Mouse (Mus musculus): Measurements from ENCODE around the gene Ankrd24. TPM values are rescaled to one million over a fixed set of nuclear protein-coding genes. Genes with fewer than 3 reads are reported as not detected.
A peak's percentile ranks its signal among the peaks of the same experiment; 100 is the strongest.
"Not testable (repeated sequence)": the region's sequence is repeated elsewhere in the genome, so short reads cannot be mapped to it uniquely, and the experiment has no call there.

Gene Ankrd24
- total RNA-seq, 2 experiments from 2014 or later = 1.1 TPM; not detected in 1

DNA sequence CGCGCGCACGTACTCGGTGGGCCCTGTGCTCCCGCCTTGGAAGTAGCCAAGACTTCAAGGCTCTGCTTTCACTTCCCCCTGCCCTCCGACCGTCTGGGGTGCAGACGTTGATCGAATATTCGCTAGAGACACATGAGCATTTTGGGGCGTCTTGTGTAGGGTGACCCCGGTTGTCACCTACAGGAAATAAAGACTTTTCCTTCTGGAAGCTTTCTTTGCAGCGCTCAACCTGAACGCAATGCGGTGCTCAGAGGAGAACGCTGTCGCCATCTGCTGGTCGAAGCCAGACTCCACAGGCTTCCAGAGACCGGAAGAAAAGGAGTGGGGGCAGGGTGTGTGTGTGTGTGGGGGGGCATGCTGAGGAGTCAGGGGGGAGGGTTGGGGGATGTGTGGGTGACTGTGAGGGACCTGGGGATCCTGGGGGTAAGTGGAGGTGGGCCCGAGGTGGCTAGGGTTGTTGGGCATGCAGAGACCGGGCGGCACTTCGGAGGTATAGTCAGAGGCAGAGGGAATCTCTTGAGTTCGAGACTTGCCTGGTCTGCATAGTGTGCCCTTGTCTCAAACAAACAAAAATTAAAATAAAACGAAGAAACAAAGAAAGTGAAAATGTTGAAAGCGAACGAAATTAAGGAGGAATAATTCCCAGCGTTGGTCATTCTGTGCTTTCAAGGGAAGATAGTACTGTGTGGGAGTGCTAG lies 23.2 kb upstream of the Ankrd24 start:
- ATAC-seq (replicated peaks; ENCODE audit: low FRiP score, poor library complexity, severe bottlenecking) = peak; percentile 69

DNA sequence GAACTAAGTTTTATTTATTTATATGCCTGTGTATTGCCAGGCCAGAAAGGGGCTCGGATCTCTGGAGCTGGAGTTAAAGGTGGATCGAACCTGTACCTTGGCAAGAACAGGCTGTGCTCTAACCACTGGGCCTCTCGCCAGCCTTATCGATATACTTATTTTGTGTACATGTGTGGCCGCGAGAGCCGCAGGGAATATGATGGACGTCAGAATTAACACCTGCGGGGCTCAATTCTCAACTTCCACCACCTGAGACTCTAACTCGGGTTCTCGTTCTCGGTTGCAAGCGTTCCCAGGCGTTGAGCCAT lies 22.7 kb upstream of the Ankrd24 start:
- ATAC-seq (replicated peaks; ENCODE audit: low FRiP score, poor library complexity, severe bottlenecking) = no peak

DNA sequence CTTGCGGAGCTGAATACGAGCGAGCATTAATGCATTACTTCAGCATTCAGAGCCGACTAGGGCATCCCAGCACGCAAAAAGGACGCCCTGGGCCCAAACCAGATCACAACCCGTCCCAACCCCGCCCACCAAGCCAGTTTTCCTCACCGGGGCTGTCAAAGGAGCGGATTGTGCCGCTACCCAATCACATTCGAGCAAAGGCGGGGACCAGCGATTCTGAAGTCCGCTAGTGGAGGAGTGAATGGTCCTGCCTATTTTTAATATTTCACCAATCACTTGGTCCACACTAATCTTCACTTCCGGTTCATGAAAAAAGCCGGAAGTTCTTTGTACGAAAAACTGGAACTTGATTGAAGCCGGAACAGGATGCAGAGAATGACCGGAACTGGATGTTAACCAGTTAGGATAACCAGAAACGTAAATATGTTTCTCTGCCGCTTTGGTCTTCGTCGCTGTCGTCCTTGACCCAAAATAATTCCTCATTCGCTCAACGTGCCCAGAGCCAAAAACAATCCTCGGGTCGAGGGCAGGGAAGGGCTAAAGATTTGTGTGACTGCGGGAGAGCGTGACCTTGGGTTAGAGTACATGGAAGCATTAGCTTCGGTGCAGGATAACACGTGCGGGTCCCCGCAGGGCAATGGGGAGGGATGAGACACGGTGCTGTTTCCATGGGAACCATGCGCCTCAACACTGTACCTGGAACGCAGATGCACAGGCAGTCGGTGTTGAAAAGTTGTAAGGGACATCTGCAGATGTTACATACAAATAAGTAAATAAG lies 22.2 kb upstream of the Ankrd24 start, which contains the start of gene BC025920:
Gene BC025920 (plus strand): TSS at position 297 of the 778 bp plus-strand sequence.
- peak; percentile 94 for ATAC-seq (replicated peaks; ENCODE audit: low FRiP score, poor library complexity, severe bottlenecking)

DNA sequence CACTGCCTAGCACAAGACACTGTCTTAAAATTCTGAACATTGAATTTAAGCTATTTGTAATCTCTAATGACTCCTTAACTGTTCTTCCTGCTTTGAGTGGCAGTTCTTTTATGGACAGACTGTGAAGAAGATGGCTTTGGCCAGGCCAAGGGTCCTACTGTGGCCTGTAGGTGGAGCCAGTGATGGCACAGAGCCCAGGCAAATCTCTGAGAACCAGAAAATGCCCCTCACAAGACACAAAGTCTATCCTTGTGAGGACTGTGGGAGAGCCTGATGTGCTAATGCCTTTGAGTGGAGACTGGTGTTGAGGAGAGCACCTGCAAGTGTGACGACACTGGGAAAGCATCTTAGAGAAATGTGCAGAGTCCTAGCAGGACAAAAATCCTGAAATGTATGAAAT lies 20.0 kb upstream of the Ankrd24 start:
- no peak for ATAC-seq (replicated peaks; ENCODE audit: low FRiP score, poor library complexity, severe bottlenecking)

DNA sequence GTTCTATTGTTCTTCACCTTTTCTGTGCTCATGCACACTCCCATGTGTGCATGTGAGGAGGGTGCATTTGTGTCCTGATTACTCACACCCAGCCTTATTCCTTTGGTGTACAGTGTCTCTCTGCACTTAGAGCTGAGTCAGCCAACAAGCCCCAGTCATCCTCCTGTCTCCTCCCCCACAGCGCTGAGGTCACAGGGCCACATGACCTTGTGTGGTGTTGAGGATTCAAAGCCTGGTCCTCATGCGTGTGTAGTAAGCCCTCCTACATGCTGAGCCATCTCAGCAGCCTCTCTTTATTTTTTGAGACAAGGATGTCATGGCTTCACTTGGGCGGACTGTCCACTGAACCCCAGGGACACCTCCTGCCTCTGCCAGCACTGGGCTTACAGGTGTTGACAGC lies 15.6 kb upstream of the Ankrd24 start:
- no peak for ATAC-seq (replicated peaks; ENCODE audit: low FRiP score, poor library complexity, severe bottlenecking)

DNA sequence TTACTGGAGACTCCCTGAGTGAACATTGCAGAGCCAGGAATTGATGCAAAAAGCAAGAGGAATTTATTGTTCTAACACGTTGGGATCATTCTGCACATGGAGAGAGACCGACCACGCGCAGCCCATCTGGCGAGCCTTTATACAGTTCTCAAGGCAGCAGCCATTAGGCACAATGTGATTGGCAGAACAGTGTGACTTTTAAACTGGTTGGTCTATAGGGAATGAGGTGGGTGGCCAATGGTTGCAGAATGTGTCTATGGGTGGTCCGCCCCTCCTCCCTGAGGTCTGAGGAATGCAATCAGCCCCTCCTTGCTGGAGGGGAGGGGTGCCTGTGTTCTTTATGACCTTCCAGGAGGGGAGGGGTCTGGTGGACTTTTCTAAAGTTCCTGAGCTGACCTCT lies 12.9 kb upstream of the Ankrd24 start:
- ATAC-seq (replicated peaks; ENCODE audit: low FRiP score, poor library complexity, severe bottlenecking) = no peak

DNA sequence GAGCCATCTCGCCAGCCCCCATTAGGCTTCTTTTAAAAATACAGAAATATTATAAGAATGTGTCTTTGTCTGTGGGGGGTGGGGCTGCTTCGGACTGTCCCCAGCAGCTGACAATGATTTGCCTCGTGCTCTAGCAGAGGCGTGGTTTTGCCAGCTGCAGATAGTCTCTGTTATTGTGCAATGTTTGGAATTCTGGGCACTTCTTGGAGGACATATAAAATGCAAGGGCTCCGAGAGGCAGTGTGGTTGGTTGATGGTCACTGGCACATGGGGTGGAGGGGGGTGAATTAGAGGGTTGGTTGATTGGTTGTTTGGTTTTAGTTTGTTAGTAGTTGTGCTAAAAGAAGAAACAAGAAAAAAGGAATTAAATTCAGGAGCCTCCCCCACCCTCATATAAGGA lies 8.4 kb upstream of the Ankrd24 start:
- no peak for ATAC-seq (replicated peaks; ENCODE audit: low FRiP score, poor library complexity, severe bottlenecking)

DNA sequence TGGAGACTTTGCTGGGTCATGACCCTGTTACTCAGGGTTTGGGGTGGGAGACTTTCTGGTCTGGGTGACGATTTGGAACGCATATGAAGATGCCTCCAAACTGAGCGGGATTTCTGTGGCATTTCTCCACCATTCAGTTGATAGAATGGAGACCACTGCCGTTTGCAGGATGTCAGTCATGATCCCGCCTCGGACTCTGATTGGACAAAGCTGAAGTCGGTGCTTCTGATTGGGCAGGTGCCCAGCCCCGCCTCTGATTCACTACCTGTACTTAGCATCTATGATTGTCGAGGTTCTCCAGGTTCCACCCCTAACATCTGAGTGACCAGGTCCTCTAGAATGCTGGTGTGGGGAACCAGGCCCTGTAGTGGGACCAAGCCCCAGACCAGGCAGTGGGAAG lies 7.6 kb upstream of the Ankrd24 start:
- ATAC-seq (replicated peaks; ENCODE audit: low FRiP score, poor library complexity, severe bottlenecking) = no peak

DNA sequence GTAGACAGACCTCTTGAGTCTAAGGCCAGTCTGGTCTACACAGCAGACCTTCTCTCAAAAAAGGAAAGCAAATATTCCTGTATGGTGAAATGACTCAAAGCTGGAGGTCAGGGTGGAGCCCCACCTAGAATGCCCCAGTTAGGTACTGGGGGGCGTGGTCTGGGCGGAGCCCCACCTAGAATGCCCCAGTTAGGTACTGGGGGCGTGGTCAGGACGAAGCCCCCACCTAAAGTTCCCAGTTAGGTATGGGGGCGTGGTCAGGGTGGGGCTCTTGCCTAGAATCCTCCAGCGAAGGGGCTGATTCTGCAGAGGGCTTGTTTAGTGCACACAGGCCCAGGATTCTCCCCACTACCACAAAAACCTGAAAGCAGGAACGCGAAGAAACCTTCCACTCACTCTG lies 4.9 kb upstream of the Ankrd24 start:
- ATAC-seq (replicated peaks; ENCODE audit: low FRiP score, poor library complexity, severe bottlenecking) = no peak

DNA sequence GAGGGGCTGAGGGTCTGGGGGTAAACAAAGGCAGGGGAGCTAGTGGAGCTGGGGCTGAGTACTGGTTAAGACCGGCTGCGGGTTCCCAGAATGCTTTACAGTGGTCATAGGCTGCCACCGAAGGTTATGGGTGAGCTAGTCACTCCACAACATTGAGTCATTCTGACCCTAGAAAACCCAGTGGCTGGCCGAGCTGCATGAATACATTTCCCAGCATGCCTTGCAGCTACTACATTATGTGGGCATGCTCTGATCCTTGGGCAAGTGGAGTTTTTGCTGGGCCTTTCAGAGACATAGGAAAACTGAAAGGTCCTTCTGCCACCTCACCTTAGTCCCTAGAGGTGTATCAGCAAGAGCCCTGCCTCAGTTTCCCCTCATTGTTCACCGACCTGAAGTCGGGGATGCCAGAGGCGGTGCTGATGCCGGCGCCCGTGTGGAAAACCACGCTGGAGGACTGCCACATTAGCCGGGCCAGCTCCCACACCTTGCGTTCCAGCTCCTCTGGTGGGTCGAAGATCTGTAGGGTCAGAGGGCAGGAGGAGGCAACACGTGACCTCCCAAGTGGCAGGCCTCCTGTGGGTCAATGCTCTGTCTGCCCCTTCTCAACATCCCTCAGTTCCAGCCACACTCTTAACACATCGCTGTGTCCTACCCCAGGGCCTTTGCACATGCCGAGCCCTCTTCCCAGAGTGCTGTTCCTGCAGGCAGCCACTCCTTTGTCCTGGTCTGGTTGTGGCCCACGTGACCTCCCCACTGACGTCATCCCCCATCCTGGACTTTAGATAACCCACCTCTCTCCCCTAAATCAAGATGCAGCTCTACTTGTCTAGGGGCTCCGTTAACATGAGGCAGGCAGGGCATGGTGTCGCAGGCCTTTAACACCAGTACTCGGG lies 2.0 kb upstream of the Ankrd24 start:
- no peak for ATAC-seq (replicated peaks; ENCODE audit: low FRiP score, poor library complexity, severe bottlenecking)

DNA sequence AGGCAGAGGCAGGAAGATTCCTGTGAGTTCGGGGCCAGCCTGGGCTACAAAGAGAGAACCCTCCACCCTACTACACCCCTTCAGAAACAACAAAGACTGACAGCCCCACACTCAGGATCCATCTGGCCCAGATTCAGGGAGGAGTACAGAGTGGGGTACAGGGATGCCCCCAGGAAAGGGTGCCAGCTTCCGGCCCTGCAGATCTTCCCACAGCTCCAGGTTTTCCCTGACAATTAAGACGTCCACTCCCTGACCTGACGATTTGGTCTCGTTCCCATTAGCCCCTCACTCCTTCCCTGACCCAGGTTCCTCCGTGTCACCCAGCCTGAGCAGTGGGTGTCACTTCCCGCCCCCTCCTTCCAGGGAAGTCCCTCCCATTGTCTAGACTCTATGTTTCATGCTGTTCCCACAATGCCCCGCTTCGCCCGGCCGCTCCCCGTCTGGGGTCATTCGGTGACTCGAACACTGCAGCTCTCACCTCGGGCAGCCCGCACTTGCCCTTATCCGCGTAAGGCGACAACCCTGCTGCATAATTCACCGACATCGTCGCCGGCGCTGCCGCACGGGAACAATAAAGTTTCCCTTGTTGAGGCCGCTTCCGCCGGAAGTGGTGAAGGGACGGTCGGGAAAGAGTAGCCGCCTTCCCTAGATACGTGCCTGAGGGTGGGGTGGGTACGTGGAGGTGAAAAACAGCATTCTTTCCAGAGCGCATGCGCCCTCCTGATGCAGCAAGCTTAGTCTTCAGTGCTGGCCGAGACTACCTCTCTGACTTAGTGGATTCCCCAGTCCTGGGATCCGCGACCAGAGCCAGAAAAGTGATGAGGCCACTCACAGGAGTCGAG lies 1.1 kb upstream of the Ankrd24 start, which contains the start of gene Sirt6:
Gene Sirt6 (minus strand): TSS at position 804 of the 842 bp plus-strand sequence.
- peak; percentile 91 for ATAC-seq (replicated peaks; ENCODE audit: low FRiP score, poor library complexity, severe bottlenecking)

DNA sequence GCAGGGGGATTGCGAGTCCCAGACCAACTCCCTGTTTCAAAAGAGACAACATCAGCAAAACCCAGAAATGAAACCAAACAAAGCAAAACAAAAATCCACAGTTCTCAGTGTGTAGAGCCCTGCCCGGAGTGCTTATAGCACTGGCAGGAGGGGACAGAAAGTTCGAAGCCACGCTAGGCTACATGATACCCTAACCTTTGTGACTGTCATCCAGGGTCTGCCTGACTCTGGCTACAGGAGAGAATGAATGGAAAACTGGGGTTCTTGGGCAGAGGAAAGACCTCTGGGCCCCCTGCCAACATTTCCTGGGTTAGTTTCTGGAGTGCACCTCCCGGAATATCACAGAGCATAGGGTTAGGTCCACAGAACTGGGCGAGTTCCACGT lies 512 bp upstream of the Ankrd24 start:
- peak; percentile 33 for ATAC-seq (replicated peaks; ENCODE audit: low FRiP score, poor library complexity, severe bottlenecking)

DNA sequence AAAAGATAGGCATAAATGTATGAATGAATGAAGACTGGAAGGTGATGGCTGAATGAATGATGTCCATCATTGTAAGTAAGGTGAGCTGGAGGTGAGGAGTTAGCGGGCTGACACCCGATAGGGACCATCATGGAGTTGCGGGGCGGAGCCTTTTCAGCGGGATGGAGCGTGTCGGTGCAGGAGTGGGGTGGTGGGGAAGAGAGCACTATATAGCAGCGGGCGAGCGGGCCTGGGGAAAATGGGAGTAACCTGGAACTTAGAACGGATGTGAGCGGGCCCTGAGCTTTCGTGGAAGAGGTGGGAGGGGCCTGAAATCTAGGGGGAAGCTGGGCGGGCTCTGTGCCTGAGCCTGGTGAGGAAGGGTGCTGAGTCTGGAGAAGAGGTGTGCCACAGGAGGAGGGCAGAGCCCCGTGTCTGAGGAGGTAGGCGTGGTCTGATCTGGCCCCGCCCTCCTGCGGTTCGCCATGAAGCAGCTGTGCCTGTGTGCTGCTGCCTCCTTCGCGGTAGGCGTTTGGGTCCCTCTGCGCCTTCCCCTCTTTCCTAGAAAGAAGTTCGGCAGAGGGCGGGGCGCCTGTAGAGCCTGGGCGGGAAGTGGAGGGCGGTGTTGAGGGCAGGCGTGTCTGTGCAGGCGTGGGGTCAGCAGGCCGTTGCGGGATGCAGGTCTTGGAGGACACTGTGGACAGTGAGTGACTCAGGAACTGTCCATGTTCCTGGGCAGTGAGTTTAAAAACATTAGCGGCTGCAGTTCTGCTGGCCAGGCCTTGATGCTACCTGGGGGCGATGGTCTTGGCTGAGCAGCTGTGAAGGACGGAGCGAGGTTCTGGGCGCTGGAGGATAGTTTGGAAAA lies 5.1 kb downstream of the Ankrd24 start:
- peak; percentile 87 for ATAC-seq (replicated peaks; ENCODE audit: low FRiP score, poor library complexity, severe bottlenecking)

DNA sequence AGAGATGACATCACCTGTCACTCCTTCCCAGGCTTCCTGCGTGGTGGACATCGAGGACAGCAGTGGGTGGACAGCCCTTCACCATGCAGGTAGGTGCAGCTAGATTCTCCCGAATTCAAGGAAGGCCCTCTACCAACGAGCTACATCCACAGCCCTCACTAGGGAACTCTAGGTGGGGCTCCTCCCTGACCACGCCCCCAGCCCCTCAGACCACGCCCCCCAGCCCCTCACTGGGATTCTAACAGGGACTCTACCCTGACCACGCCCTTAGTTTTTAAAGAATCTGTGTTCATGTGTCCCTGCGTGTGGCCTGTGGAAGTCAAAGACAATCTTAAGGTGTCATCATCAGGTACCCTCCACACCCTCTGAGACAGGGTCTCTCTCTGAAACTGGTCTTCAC lies 8.0 kb downstream of the Ankrd24 start:
- ATAC-seq (replicated peaks; ENCODE audit: low FRiP score, poor library complexity, severe bottlenecking) = no peak

DNA sequence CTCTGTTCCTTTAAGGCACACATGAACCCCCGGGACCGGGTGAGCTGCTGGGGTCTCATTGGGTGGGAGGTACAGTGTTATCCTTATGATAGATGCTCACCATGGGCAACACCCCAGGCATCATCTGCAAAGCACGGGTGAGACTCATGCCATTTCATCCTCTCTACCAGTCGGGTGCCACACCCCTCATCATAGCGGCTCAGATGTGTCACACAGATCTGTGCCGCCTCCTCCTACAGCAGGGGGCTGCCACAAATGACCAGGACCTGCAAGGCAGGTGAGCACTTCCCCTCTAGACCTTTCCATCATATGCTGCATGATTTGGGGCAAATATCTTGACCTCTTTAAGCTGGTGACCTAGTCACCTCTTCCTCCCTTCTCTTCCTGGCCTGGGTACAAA lies 9.8 kb downstream of the Ankrd24 start:
- no peak for ATAC-seq (replicated peaks; ENCODE audit: low FRiP score, poor library complexity, severe bottlenecking)

DNA sequence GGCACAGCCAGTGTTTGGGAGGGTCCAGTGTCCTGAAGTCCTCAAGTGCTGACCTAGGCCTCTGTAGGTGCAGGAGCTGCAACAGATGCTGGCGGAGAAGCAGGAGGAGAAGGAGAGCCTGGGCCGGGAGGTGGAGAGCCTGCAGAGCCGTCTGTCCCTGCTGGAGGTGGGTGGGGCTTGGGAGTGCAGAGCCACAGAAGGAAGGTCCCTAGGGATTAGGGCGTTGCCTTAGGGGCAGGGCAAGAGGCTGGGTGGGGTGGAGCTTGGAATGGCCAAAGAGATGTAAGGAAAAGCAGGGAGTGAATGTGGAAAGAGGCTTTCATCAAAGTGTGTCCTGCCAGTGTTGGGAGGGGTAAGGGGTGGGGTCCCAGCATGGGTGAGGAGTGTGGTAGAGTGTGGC lies 12.5 kb downstream of the Ankrd24 start:
- not testable (repeated sequence) for ATAC-seq (replicated peaks; ENCODE audit: low FRiP score, poor library complexity, severe bottlenecking)

DNA sequence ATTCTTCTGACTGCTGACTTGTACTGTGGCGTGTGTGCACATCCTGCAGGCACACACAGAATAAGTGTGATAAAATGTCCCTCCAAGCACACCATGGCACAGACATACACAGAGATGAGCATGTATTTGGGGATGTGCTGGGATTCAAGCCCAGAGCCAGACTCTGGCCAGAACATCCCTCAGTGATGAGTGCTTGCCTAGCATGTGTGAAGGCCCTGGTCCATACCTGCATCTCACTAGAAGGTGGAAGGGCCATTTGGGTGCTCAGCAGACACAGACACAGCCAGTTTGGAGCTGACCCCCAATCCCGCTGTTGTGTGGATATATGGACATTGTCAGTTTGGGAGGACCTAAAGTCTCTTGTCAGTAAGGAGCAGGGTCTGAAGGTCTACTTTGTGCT lies 13.2 kb downstream of the Ankrd24 start:
- no peak for ATAC-seq (replicated peaks; ENCODE audit: low FRiP score, poor library complexity, severe bottlenecking)

DNA sequence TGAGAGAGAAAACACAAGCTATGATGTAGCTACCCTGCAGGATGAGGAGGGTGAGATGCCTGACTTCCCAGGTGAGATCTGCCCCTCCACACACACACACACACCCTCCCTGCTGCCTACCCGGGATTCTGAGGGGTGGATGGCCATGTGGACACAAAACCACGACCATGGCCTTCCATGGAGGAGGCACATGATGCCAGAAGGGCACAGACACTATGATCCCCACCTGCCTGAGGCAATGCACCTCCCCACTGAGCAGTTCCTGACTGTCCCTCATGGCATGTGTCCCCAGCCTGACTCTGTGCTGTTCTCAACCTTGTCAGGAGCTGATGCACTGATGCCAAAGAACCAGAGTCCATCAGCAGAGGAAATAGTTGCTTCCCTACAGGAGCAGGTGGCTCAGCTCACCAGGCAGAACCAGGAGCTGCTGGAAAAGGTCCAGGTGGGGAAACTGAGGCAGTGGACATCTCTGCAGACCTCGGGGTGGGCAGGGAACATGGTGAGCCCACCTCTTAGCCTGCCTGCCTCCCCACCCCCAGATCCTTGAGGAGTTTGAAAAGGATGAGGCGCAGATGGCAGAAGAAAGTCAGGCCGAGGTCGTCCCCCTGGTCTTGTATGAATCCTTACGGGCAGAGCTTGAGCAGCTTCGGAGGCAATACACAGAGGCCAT lies 13.8 kb downstream of the Ankrd24 start:
- no peak for ATAC-seq (replicated peaks; ENCODE audit: low FRiP score, poor library complexity, severe bottlenecking)

Measured in erythroblast, adult 5-6 weeks (primary cell).